Comparison of ENCODE assay signal across 27 mouse cellular contexts in the genomic region with DNA sequence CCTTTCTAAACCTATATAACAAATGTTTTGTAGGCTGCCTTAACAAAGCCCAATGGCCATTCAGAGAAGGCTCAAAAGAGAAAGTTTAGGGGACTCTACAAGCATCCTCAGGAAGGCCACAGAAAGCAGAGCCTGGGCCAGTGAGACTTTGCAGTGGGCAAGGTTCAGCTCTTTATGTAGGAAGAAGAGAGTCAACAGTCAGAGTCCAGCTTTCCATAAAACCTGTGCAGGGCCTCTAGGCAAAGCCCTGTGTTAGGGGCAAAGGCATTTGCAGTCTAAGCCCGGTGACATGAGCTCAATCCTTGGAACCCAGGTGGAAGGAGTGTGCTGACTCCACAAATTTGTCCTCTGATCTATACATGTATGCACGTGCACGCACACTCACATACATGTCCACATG. TPM values are rescaled to one million over a fixed set of nuclear protein-coding genes. Genes with fewer than 3 reads are reported as not detected.
DNase-seq lines count a peak whose midpoint lies in the region; ATAC-seq and TF ChIP-seq lines count a peak whose summit lies in the region.
"Had no signal": no experiment of that assay in that cellular context is flagged by ENCODE, and none has a peak within 500 bp of the region (broad histone marks: within the 10 kb centered on the region; RNA-seq: fewer than 3 reads in every experiment).

No protein-coding gene starts in this region.

- H3K27me3 ChIP-seq in liver, adult 2 months (ENCODE audit: control insufficient read depth, insufficient read depth, low read length): no peaks in the 10 kb centered on the region
- no peaks in the 10 kb centered on the region for H3K27me3 ChIP-seq in intestine, embryonic 15.5 days (replicated peaks)
- H3K27me3 ChIP-seq in liver, embryonic 16.5 days (ENCODE audit: control insufficient read depth, insufficient read depth, low read depth, low read length): no peaks in the 10 kb centered on the region
- H3K27me3 ChIP-seq: embryonic facial prominence, embryonic 12.5 days; embryonic facial prominence, embryonic 15.5 days; heart, embryonic 13.5 days had no signal

- TF ChIP-seq POLR2A in liver, adult 2 months (IDR thresholded peaks at IDR 0.05; ENCODE audit: extremely low read depth, insufficient read depth, low read length): no peak

- H3K36me3 ChIP-seq in liver, adult 2 months (ENCODE audit: control insufficient read depth, insufficient read depth, low read length): no peaks in the 10 kb centered on the region
- H3K36me3 ChIP-seq in intestine, embryonic 15.5 days: no peaks in the 10 kb centered on the region
- H3K36me3 ChIP-seq in liver, embryonic 16.5 days (ENCODE audit: control insufficient read depth, insufficient read depth): no peaks in the 10 kb centered on the region
- H3K36me3 ChIP-seq: embryonic facial prominence, embryonic 12.5 days; embryonic facial prominence, embryonic 15.5 days; heart, embryonic 10.5 days; heart, embryonic 13.5 days had no signal

- no peaks in the 10 kb centered on the region for H3K9me3 ChIP-seq in intestine, embryonic 15.5 days
- no peaks in the 10 kb centered on the region for H3K9me3 ChIP-seq in liver, embryonic 16.5 days (replicated peaks; ENCODE audit: control insufficient read depth, low read length)
- H3K9me3 ChIP-seq: embryonic facial prominence, embryonic 12.5 days; embryonic facial prominence, embryonic 15.5 days; heart, embryonic 10.5 days; heart, embryonic 13.5 days had no signal

- peak; percentile 79 for ATAC-seq in intestine, embryonic 15.5 days
- peak; percentile 54 for ATAC-seq in liver, embryonic 16.5 days (ENCODE audit: low read depth)
- ATAC-seq: activated CD4-positive, CD25-positive, alpha-beta regulatory T cell, adult 4 months; forebrain, embryonic 14.5 days; forebrain, postnatal 0 days; hindbrain, postnatal 0 days had no signal

- H3K9ac ChIP-seq in liver, adult 2 months (ENCODE audit: low read depth, low read length): no peak overlapping the region
- no peak overlapping the region for H3K9ac ChIP-seq in intestine, embryonic 15.5 days
- H3K9ac ChIP-seq in liver, embryonic 16.5 days (ENCODE audit: low read depth, low read length): no peak overlapping the region
- H3K9ac ChIP-seq: embryonic facial prominence, embryonic 12.5 days; embryonic facial prominence, embryonic 15.5 days; forebrain, postnatal 0 days; heart, embryonic 13.5 days; hindbrain, embryonic 14.5 days had no signal

- H3K4me3 ChIP-seq in liver, adult 2 months (ENCODE audit: insufficient read depth, low read depth, low read length): no peak overlapping the region
- no peak overlapping the region for H3K4me3 ChIP-seq in intestine, embryonic 15.5 days (replicated peaks)
- no peak overlapping the region for H3K4me3 ChIP-seq in liver, embryonic 16.5 days (ENCODE audit: low read depth, low read length)
- H3K4me3 ChIP-seq: embryonic facial prominence, embryonic 12.5 days; embryonic facial prominence, embryonic 15.5 days; gastrocnemius, adult 2 months; heart, embryonic 10.5 days; heart, embryonic 13.5 days had no signal

- WGBS in liver, adult 2 months: 67% methylated on average over 3 of the region's 3 CpGs
- WGBS in intestine, embryonic 15.5 days: 85% methylated on average over 3 of the region's 3 CpGs
- 73% methylated on average over 3 of the region's 3 CpGs for WGBS in liver, embryonic 16.5 days (ENCODE audit: insufficient replicate concordance)

- peaks cover 14% of the 10 kb centered on the region for H3K4me1 ChIP-seq in liver, adult 2 months (ENCODE audit: control insufficient read depth, insufficient read depth, low read length)
- H3K4me1 ChIP-seq in intestine, embryonic 15.5 days (replicated peaks): peaks cover 10% of the 10 kb centered on the region; the same call in 1 of the 2 replicates
- H3K4me1 ChIP-seq in liver, embryonic 16.5 days (ENCODE audit: control insufficient read depth, low read depth, low read length): no peaks in the 10 kb centered on the region; the same call in none of the 2 replicates

- H3K4me2 ChIP-seq in intestine, embryonic 15.5 days (replicated peaks): no peak overlapping the region
- H3K4me2 ChIP-seq in liver, embryonic 16.5 days (ENCODE audit: low read depth, low read length): no peak overlapping the region
- H3K4me2 ChIP-seq: embryonic facial prominence, embryonic 12.5 days; embryonic facial prominence, embryonic 15.5 days; heart, embryonic 13.5 days; hindbrain, embryonic 14.5 days had no signal

- peak overlapping the region; percentile 57 for H3K27ac ChIP-seq in liver, adult 2 months (replicated peaks; ENCODE audit: insufficient read depth, low read depth, low read length)
- H3K27ac ChIP-seq in intestine, embryonic 15.5 days: no peak overlapping the region
- H3K27ac ChIP-seq in liver, embryonic 16.5 days (ENCODE audit: low read length): peak overlapping the region; percentile 58
- H3K27ac ChIP-seq: embryonic facial prominence, embryonic 12.5 days; embryonic facial prominence, embryonic 15.5 days; gastrocnemius, adult 2 months; heart, embryonic 10.5 days; heart, embryonic 13.5 days; hindbrain, embryonic 14.5 days; hindbrain, postnatal 0 days had no signal

- TF ChIP-seq CTCF in liver, adult 2 months (IDR thresholded peaks at IDR 0.05; ENCODE audit: low read depth, low read length): no peak

- DNase-seq in liver, adult 2 months (ENCODE audit: extremely low read depth, low read depth, low spot score): peak; percentile 47
- DNase-seq in liver: no peak
- DNase-seq in adrenal gland, adult 18-20 months (ENCODE audit: low spot score in 2 of 2): no peak
- DNase-seq in adrenal gland, postnatal 36 days: no peak
- DNase-seq: adrenal gland, postnatal 10 days; cerebellum, adult 11 months; cerebellum, adult 2 months; cerebellum, adult 9-11 months; cerebellum, postnatal 25 days; forebrain, postnatal 0 days; gastrocnemius, adult 2 months; gastrocnemius, postnatal 14 days; heart, adult 11 months; heart, postnatal 14 days; heart, postnatal 4 days had no signal

- H3K79me2 ChIP-seq in liver, adult 2 months (ENCODE audit: control insufficient read depth, insufficient read depth, low read length): peaks cover 6% of the 10 kb centered on the region; the same call in 1 of the 2 replicates

RNA-seq across cellular contexts. Expression of a gene that starts 2.0 kb away (rescaled TPM):
- 810 and 1,243 TPM in 2 replicates for total RNA-seq in liver, adult 2 months (2014; rRNA removed)
- polyA plus RNA-seq in liver, adult 2 months (2012; rRNA removed): 891 and 972 TPM in 2 replicates
- 41.1 and 48.0 TPM in 2 replicates for polyA plus RNA-seq in intestine, embryonic 15.5 days (2015; fragmentation: Nextera tagmentation; extraction: Ambion mirVana)
- 363 and 402 TPM in 2 replicates for polyA plus RNA-seq in liver, embryonic 16.5 days (2015; fragmentation: Nextera tagmentation; extraction: Ambion mirVana)
- 10 to 100 TPM; 13.7 to 28.0 TPM for total RNA-seq in adrenal gland, adult 18-20 months (2021)
- 10 to 100 TPM; 21.7 to 32.9 TPM for total RNA-seq in adrenal gland, postnatal 36 days (2021)

RNA-seq across cellular contexts. Expression of a gene that starts 14.9 kb away (rescaled TPM):
- total RNA-seq in liver, adult 2 months (2014; rRNA removed): 687 and 824 TPM in 2 replicates
- polyA plus RNA-seq in liver, adult 2 months (2012; rRNA removed): 1,567 and 1,654 TPM in 2 replicates
- 20.4 and 26.4 TPM in 2 replicates for polyA plus RNA-seq in intestine, embryonic 15.5 days (2015; fragmentation: Nextera tagmentation; extraction: Ambion mirVana)
- polyA plus RNA-seq in liver, embryonic 16.5 days (2015; fragmentation: Nextera tagmentation; extraction: Ambion mirVana): 753 and 817 TPM in 2 replicates
- total RNA-seq in adrenal gland, adult 18-20 months (2021): not detected
- total RNA-seq in adrenal gland, postnatal 36 days (2021): under 1 TPM in 1 of 2 experiments, not detected in 1; 0.46 TPM
- total RNA-seq: gastrocnemius, adult 2 months; gastrocnemius, postnatal 14 days; heart, postnatal 14 days had no signal
- polyA plus RNA-seq: activated CD4-positive, CD25-positive, alpha-beta regulatory T cell, adult 4 months; forebrain, embryonic 11.5 days; forebrain, embryonic 14.5 days; forebrain, postnatal 0 days; hindbrain, embryonic 11.5 days; hindbrain, embryonic 14.5 days; hindbrain, postnatal 0 days had no signal

RNA-seq across cellular contexts. Expression of a gene that starts 30.1 kb away (rescaled TPM):
- total RNA-seq in liver, adult 2 months (2014; rRNA removed): 14.4 and 30.4 TPM in 2 replicates
- 20.3 and 21.5 TPM in 2 replicates for polyA plus RNA-seq in liver, adult 2 months (2012; rRNA removed)
- polyA plus RNA-seq in intestine, embryonic 15.5 days (2015; fragmentation: Nextera tagmentation; extraction: Ambion mirVana): 6.1 and 7.0 TPM in 2 replicates
- 22.6 and 24.9 TPM in 2 replicates for polyA plus RNA-seq in liver, embryonic 16.5 days (2015; fragmentation: Nextera tagmentation; extraction: Ambion mirVana)
- total RNA-seq in adrenal gland, adult 18-20 months (2021): 10 to 100 TPM; 11.5 to 15.3 TPM
- total RNA-seq in adrenal gland, postnatal 36 days (2021): 10 to 100 TPM; 12.0 to 18.2 TPM

RNA-seq across cellular contexts. Expression of a gene that starts 37.1 kb away (rescaled TPM):
- 121 and 238 TPM in 2 replicates for total RNA-seq in liver, adult 2 months (2014; rRNA removed)
- 237 and 265 TPM in 2 replicates for polyA plus RNA-seq in liver, adult 2 months (2012; rRNA removed)
- 17.7 and 20.3 TPM in 2 replicates for polyA plus RNA-seq in intestine, embryonic 15.5 days (2015; fragmentation: Nextera tagmentation; extraction: Ambion mirVana)
- 19.6 and 20.4 TPM in 2 replicates for polyA plus RNA-seq in liver, embryonic 16.5 days (2015; fragmentation: Nextera tagmentation; extraction: Ambion mirVana)
- total RNA-seq in adrenal gland, adult 18-20 months (2021): 1 to 10 TPM; 8.1 to 9.1 TPM
- total RNA-seq in adrenal gland, postnatal 36 days (2021): 10 to 100 TPM; 10.1 to 14.3 TPM

Comparison
In these comparisons a context has a peak if more than half of its experiments do, and no peak if none do; other contexts are left out.
1. RNA of a gene that starts 2.0 kb away (total RNA-seq): 810 to 1,243 TPM in liver, adult 2 months; 21.7 to 32.9 TPM in adrenal gland, postnatal 36 days and 13.7 to 28.0 TPM in adrenal gland, adult 18-20 months; every median in the first group is over 10 times any median in the second.
2. RNA of a gene that starts 14.9 kb away (total RNA-seq): 687 to 824 TPM in liver, adult 2 months; 0.46 TPM in adrenal gland, postnatal 36 days and not detected in adrenal gland, adult 18-20 months; every median in the first group is over 100 times any median in the second.